Mouse (Mus musculus) spleen, adult 2 months (tissue): ENCODE measurements around the gene Cacna2d1.

Experiments
- CTCF ChIP-seq: fragments of 200-500 bp; IDR thresholded peaks from 2 replicates; pipeline ENCODE4 v1.5.1; 2011; ENCODE audit warnings: mild to moderate bottlenecking, inconsistent platforms; ENCODE audit not compliant: insufficient read depth, insufficient read length, insufficient replicate concordance; ENCODE audit errors: extremely low read depth
- POLR2A ChIP-seq: fragments of 200-500 bp; IDR thresholded peaks from 2 replicates; pipeline ENCODE4 v1.6.1; 2011; ENCODE audit warnings: low read depth, low read length, inconsistent platforms

- no peak for TF ChIP-seq CTCF
- TF ChIP-seq POLR2A = no peak
These were observed 713 bp upstream of the Cacna2d1 start for GRCm38 (mm10) chr5:15933581-15934375.
